Mouse (Mus musculus): ENCODE measurements around the gene Arhgef11.

The Arhgef11 gene

DNA sequence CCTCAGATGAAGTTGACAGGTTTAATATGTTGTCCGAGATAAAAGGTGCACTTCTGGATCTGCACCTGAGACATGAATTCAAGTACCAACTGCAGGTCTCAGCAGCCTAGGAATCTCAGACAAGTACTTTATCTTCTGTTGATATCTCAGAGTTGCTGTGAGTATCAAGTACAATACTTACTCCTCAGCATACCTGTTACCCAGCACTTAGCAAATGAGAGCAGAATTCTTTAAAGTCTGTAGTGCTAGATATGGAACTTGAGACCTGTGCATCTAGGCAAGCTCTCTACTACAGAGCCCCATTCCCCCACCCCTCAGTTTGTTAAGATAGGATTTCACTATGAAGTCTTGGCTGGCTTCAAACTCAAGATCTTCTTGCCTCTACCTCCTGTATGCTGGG is 43.9 kb downstream of the Arhgef11 start:
- DNase-seq (ENCODE audit: low spot score in 2 of 2) = no peak

DNA sequence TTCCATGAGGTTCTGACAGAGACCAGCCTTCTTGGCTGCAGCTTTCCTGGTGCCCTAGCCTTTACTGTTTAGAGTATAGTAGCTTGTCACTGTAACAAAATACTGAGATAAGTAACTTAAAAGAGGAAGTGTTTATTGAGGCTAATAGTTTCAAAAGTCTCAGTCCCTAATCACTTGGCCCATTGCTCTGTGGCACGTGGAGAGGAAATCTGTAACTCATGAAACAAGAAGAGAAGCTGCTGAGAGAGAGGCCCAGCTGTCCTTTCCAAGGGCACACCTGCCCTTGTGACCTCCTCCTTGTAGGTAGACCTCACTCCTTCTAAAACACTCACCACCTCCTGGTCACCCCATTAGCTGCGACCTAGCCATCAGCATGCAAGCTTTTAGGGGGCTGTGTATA is 101.2 kb downstream of the Arhgef11 start:
- DNase-seq (ENCODE audit: low spot score in 2 of 2) = no peak

- no peak for DNase-seq (ENCODE audit: low spot score in 2 of 2)
Measured at GRCm38 (mm10) chr3:87724556-87724955, 107.2 kb downstream of the Arhgef11 start.

- DNase-seq (ENCODE audit: low spot score in 2 of 2) = no peak
Measured at GRCm38 (mm10) chr3:87725396-87726160, 108.2 kb downstream of the Arhgef11 start.

DNA sequence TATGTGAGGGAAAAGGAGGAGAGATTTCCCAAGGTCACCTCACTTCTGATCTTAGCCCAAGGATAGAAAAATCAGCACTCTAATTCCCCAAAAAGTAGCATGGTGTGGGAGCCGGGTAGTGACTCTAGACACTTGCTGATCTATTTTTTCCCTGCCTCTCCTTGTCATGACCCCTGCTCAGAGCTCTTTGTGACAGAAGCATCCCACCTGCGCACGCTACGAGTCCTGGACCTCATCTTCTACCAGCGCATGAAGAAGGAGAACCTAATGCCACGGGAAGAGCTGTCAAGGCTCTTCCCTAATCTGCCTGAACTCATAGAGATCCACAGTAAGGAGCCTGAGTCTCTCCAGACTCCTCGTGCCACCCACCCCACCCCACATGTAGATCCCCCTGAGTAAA is 108.8 kb downstream of the Arhgef11 start:
- no peak for DNase-seq (ENCODE audit: low spot score in 2 of 2)

DNA sequence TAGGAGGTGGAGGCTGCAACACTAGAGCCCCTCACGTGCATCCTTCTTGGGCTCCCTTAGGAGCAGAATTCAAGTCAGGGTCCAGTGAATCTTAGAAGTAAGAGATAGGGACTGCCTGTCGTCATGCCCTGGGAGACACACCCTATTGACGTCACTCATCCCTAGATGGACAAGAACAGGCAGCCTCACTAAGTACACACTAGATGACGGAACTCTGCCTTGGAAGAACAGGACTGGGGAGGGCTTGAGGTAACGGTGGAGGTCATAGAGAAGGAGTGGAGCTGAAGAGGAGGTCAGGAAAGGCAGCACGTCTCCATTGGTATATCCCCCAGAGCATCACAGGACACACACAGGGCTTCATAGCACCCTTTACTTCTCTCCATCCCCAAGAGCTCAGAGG is 111.3 kb downstream of the Arhgef11 start:
- DNase-seq (ENCODE audit: low spot score in 2 of 2) = peak in 1 of 2 experiments; percentile 4

- no peak for DNase-seq (ENCODE audit: low spot score in 2 of 2)
Measured at GRCm38 (mm10) chr3:87733098-87733497, 115.7 kb downstream of the Arhgef11 start.

GRCm38 (mm10) chr3:87733984-87734761 is 116.8 kb downstream of the Arhgef11 start:
- DNase-seq (ENCODE audit: low spot score in 2 of 2) = no peak

DNA sequence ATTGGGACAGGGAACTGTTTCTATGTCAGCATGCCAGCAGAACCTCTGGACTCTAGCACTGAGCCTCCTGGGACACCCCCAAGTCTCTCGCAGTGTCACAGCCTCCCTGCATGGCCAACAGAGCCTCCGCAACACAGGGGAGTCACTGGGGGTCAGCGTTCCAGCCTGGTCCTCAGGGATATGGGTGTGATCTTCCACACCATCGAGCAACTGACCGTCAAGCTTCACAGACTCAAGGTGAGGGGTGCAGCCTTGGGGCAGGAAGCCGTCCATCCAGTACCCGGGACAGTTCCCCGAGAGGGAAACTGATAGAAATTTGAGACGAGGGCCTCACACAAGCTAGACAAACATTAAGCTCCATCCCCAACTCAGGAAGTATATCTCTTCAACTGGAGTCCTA is 118.0 kb downstream of the Arhgef11 start:
- DNase-seq (ENCODE audit: low spot score in 2 of 2) = no peak

DNA sequence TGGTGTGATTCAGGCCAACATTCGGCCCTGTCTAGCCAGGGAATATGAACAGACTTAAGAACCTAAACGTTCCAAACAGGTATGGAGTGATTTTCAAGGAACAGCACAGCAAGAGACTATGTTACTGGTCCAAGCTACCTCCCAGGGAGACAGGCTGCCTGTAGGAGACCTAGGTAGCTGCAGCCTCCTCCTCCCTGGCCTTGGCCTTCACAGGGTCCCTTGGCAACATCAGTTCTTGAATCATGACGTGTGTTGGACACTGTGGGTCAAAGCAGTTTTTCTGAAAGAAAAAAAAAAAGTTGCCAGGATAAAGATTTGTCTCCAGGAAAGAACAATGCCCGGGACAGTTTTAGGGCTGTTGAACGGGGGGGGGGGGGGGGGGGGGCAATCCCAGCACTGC is 121.5 kb downstream of the Arhgef11 start:
- no peak for DNase-seq (ENCODE audit: low spot score in 2 of 2)

GRCm38 (mm10) chr3:87742013-87742412 is 124.7 kb downstream of the Arhgef11 start:
- no peak for DNase-seq (ENCODE audit: low spot score in 2 of 2)

- peak in 1 of 2 experiments; percentile 56 for DNase-seq (ENCODE audit: low spot score in 2 of 2)
Measured at GRCm38 (mm10) chr3:87742735-87743134, 125.4 kb downstream of the Arhgef11 start.

GRCm38 (mm10) chr3:87743927-87744326 is 126.6 kb downstream of the Arhgef11 start:
- DNase-seq (ENCODE audit: low spot score in 2 of 2) = no peak

- DNase-seq (ENCODE audit: low spot score in 2 of 2) = no peak
Measured at GRCm38 (mm10) chr3:87745036-87745659, 127.8 kb downstream of the Arhgef11 start.

- no peak for DNase-seq (ENCODE audit: low spot score in 2 of 2)
Measured at GRCm38 (mm10) chr3:87748431-87748830, 131.1 kb downstream of the Arhgef11 start, which contains the start of gene Lrrc71. TSS of gene Lrrc71 (minus strand) at chr3:87748625.

GRCm38 (mm10) chr3:87749036-87749435 is 131.7 kb downstream of the Arhgef11 start:
- peak in 1 of 2 experiments; percentile 62 for DNase-seq (ENCODE audit: low spot score in 2 of 2)

- no peak for DNase-seq (ENCODE audit: low spot score in 2 of 2)
Measured at GRCm38 (mm10) chr3:87749977-87750376, 132.6 kb downstream of the Arhgef11 start.

GRCm38 (mm10) chr3:87752567-87752966 is 135.2 kb downstream of the Arhgef11 start:
- DNase-seq (ENCODE audit: low spot score in 2 of 2) = no peak

- DNase-seq (ENCODE audit: low spot score in 2 of 2) = no peak
Measured at GRCm38 (mm10) chr3:87753829-87754228, 136.5 kb downstream of the Arhgef11 start.

GRCm38 (mm10) chr3:87755964-87756363 is 138.6 kb downstream of the Arhgef11 start:
- DNase-seq (ENCODE audit: low spot score in 2 of 2) = peak; percentile 66 to 86

GRCm38 (mm10) chr3:87756488-87756887 is 139.1 kb downstream of the Arhgef11 start:
- DNase-seq (ENCODE audit: low spot score in 2 of 2) = no peak

DNA sequence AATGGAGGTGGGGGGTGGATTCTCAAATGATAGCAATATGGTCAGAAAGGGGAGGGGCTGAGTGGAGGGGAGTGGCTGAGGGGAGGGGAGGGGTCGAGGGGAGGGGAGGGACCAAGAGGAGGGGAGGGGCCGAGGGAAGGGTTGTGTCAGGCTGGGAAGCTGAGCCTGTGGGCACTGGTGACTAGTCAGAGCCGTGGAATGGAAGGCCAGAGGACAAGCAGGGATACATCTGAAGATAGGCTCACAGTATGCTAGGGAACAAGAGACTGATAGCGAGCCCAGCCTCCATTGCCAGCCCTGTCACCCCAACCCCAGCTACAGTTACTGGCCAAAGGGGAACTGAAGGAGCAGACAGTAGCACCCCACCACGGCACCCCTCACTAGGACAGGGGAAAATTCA is 141.3 kb downstream of the Arhgef11 start:
- DNase-seq (ENCODE audit: low spot score in 2 of 2) = no peak

Measured in spleen, postnatal 10 days (tissue).